Mouse (Mus musculus): Measurements from ENCODE around the gene Ambp.
A peak's percentile ranks its signal among the peaks of the same experiment; 100 is the strongest.

The Ambp gene

DNA sequence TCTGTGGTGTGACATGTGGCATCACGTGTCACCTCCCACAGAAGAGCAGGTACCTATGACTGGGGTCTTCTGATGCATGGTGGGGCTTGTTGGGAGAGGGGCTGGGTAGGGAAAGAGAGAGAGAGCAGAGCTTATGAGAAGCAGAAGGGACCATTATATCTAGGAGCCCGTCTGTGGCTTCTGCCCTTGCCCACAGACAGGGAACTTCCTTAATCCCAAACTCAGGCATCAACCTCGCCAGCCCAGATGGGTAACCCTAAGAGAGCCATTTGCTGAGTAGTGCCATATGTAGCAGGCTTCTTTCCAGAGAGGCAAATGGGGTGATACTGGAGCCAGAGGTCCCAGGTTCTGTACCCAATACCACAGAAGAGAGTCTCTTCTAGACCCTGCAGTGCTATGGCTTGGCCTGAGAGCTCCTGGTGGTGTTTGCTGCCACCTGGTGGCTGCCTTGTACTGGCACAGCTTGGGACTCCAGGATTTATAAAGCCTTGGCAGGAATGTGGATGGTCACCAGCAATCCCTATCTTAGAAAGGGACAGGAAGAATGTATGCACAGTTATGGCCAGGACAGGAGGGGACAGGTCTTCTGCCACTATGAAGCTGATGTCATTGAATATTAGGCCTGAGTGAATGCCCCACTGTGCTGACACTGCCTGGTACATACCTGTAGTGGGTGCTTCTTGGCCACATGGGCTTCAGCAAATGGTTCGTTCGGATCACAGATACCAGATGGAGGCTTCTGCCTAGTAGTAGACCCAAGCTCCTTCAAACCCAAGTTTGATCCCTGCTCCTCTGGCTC, 35.8 kb downstream of the Ambp start:
- peak; percentile 89 for DNase-seq (ENCODE audit: low read depth, low spot score)

DNA sequence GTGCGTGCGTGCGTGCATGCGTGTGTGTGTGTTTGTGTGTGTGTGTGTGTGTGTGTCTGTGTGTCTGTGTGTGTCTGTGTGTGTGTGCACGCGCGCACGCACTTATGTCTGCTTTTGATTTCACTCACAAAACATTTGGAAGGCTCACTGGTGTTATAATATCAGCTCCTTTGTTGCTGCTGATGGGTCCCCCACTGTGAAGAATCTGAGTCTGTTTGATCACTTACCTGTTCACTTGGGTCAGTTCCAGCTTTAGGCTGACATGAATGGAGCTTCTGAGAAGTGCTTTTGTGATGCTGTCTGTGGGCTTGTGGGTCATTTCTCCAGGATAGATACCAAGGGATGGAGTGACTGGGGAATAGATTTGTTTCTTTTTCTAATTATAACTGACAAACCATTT, 48.9 kb downstream of the Ambp start:
- DNase-seq (ENCODE audit: low read depth, low spot score), result no peak

DNA sequence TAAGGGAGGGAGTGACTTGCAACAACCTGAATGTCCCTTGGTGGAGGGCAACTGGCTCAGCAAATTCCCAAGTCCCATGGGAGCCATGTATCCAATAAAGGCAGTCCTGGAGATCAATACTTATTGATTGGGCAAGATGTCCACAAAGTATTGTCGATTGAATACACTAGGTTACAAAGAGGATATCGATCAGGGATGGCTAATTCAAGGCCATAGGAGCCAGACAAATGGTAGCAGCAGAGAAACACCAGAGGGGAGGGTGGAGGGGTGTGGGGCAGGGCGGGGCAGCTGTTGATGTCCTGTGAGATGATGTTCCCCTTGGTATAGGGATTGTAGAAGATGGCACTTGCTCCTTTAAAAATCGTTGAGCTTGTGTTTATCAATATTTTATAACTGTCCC, 52.6 kb downstream of the Ambp start:
- DNase-seq (ENCODE audit: low read depth, low spot score), result no peak

DNA sequence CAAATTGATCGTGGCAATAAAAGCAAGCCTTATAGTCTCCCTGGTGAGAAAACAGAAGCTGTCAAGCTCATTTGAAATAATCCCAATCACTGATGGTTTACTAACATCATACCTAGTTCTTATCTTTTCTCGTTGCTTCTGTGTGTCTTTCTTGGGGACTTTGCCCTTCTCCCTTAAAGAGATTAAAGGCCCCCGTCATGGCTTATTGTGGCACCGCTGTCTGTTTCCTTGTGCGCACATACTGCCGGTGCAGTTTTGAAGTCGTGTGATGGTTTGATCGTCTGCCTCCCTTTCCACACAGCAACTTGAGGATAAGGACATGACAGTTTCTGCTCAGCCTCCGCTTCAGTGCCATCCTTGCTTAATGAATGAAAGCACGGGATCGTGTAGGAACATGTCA, 54.1 kb downstream of the Ambp start:
- no peak for DNase-seq (ENCODE audit: low read depth, low spot score)

DNA sequence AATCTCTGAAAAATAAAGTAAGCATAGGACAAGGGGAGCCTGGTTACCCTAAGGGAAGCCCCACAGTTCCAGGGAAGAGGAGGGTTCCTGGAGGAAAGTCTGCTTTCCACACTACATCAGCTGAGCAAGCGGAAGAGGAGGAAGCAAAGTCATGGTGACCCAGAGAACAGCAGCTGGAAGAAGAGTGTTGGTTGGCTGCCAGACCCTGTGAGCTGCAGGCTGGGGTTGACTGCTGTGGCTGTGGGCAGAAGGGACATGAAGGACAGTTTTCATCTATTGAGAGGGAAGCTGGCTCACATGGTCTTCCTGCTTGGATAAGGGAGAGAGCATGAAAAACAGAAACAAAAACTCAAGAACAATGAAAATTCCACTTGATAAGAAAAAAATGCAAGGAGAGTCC, 57.0 kb downstream of the Ambp start:
- DNase-seq (ENCODE audit: low read depth, low spot score), result no peak

Data from mesoderm, embryonic 11.5 days (tissue).